Mouse (Mus musculus) adrenal gland, adult (tissue): ENCODE data around the gene Olfr27.

Experiments
- DNase-seq, 2 experiments: peaks; one replicate each; pipeline ENCODE4 v3.0.0; 2022 to 2023; ENCODE audit warnings: low spot score in 1 of 2; ENCODE audit not compliant: inconsistent age in 2 of 2

Olfr27 gene

GRCm38 (mm10) chr9:39127831-39128230 lies at the start of gene Olfr27:
Gene Olfr27, plus strand, starts transcription at chr9:39128131.
- DNase-seq: no peak

GRCm38 (mm10) chr9:39078787-39079186 lies 49.1 kb upstream of the Olfr27 start, which contains the start of gene Olfr938:
Gene Olfr938, minus strand, starts transcription at chr9:39078887.
- DNase-seq: no peak

GRCm38 (mm10) chr9:39127326-39127725 lies 605 bp upstream of the Olfr27 start:
- no peak for DNase-seq

- no peak for DNase-seq
Measured at GRCm38 (mm10) chr9:39152401-39152800, 24.5 kb downstream of the Olfr27 start.

GRCm38 (mm10) chr9:39166004-39166403 lies 38.1 kb downstream of the Olfr27 start, which contains the start of gene Olfr943:
Gene Olfr943, plus strand, starts transcription at chr9:39166304.
- no peak for DNase-seq
